Mouse (Mus musculus) MEL (cell line): Measurements from ENCODE around the gene Glod4.

ENCODE experiments used
- CTCF ChIP-seq, 3 experiments: IDR thresholded peaks in 2 of 3; conservative IDR thresholded peaks in 1 of 3; 2 replicates each; pipeline ENCODE4 v1.5.1; 2011 to 2012; ENCODE audit warnings: low read length in 3 of 3, low read depth in 2 of 3, mild to moderate bottlenecking in 2 of 3, improper control_type of control experiment in 1 of 3, inconsistent platforms in 1 of 3, mixed read lengths in 1 of 3, moderate library complexity in 1 of 3; ENCODE audit not compliant: control insufficient read depth in 1 of 3, insufficient read depth in 1 of 3, poor library complexity in 1 of 3, severe bottlenecking in 1 of 3
- MAX ChIP-seq: IDR thresholded peaks from 2 replicates; pipeline ENCODE4 v1.6.1; 2011; ENCODE audit warnings: low read length, improper control_type of control experiment
- MYC ChIP-seq: IDR thresholded peaks from 2 replicates; pipeline ENCODE4 v1.6.1; 2011; ENCODE audit warnings: low read depth, mild to moderate bottlenecking, low read length, improper control_type of control experiment, moderate library complexity
- POLR2A ChIP-seq, 2 experiments: IDR thresholded peaks; 2 replicates each; pipeline ENCODE4 v1.6.1; 2011 to 2012; ENCODE audit warnings: low read length in 2 of 2, mild to moderate bottlenecking in 2 of 2, control low read depth in 1 of 2, improper control_type of control experiment in 1 of 2, low read depth in 1 of 2, moderate library complexity in 1 of 2; ENCODE audit not compliant: control insufficient read depth in 1 of 2, insufficient read depth in 1 of 2, poor library complexity in 1 of 2
- SIN3A ChIP-seq: IDR thresholded peaks from 2 replicates; pipeline ENCODE4 v1.6.1; 2012; ENCODE audit warnings: low read length, improper control_type of control experiment, inconsistent platforms

DNA sequence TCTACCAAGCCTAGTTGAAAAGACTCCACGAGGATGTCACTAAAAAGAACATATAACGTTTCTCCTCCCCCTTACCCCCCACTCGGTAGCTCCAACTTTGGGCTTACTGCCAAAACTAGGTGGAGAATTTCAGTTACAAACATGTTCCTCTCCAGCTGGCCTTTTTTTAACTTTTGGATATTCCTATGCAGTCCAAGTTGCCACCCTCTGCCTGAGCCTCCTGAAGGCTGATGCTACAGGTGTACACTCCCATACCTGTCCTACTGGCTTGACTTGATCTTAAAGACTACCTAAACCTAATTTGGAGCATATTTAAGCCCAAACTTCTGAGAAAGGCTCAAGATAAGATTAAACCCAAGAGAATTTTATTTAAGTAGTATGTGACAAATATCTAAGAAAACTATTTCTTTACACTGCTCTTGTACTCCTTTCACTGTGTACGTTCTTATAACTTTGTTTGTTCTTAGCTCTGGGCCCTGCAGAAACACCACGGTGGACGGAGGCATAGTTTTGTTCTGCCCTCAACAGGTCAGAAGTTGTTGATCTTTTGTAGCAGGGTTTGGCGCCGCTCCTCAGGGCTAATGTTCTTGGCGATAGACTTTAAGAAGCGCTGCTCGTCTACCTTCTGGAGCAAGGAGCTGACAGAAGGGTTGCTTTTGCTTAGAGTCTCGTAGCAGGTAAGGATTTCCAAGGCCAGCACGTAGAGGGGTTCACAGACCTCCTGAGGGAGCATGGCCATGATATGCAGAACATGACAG lies 33.1 kb downstream of the Glod4 start:
- TF ChIP-seq POLR2A (IDR thresholded peaks at IDR 0.05; ENCODE audit: control insufficient read depth in 1 of 2, insufficient read depth in 1 of 2, low read depth in 1 of 2, low read length in 2 of 2, poor library complexity in 1 of 2) (no peak), CTCF (IDR thresholded peaks at IDR 0.05 in 2 of 3, conservative IDR thresholded peaks at IDR 0.05 in 1 of 3; ENCODE audit: control insufficient read depth in 1 of 3, insufficient read depth in 1 of 3, low read depth in 2 of 3, low read length in 3 of 3, poor library complexity in 1 of 3, severe bottlenecking in 1 of 3) (no peak), MYC (no peak), SIN3A (no peak), MAX (no peak)
